Comparison of ENCODE assay signal across 11 mouse cellular contexts in genomic region chr11:90548560-90548959, GRCm38 (mm10).
DNase-seq lines count a peak whose midpoint lies in the region; ATAC-seq lines count a peak whose summit lies in the region.
"Had no signal": no experiment of that assay in that cellular context is flagged by ENCODE, and none has a peak within 500 bp of the region (broad histone marks: within the 10 kb centered on the region; RNA-seq: fewer than 3 reads in every experiment).

No protein-coding gene starts in this region.

- H3K36me3 ChIP-seq in forebrain, embryonic 14.5 days (ENCODE audit: control insufficient read depth, insufficient read depth, low read length), result no peaks in the 10 kb centered on the region
- no peaks in the 10 kb centered on the region for H3K36me3 ChIP-seq in midbrain, embryonic 16.5 days (ENCODE audit: control insufficient read depth, insufficient read depth, low read length)

- peaks cover 7% of the 10 kb centered on the region; the same call in 1 of the 2 replicates for H3K4me1 ChIP-seq in forebrain, embryonic 14.5 days (ENCODE audit: control insufficient read depth, insufficient read depth, low read length)
- peaks cover 33% of the 10 kb centered on the region for H3K4me1 ChIP-seq in midbrain, embryonic 16.5 days (ENCODE audit: control insufficient read depth, insufficient read depth, low read length)

- peak; percentile 69 for DNase-seq in brain, adult 2 months (ENCODE audit: low read depth, low spot score)
- peak; percentile 80 for DNase-seq in forebrain, embryonic 14.5 days (ENCODE audit: low spot score)
- DNase-seq in layer of hippocampus, adult 18-20 months (ENCODE audit: low spot score in 2 of 2), result peak; percentile 25 to 65
- no peak for DNase-seq in heart, postnatal 10 days
- DNase-seq in heart, postnatal 14 days, result no peak
- no peak for DNase-seq in kidney, adult 8-10 months
- DNase-seq in adrenal gland, postnatal 4 days (ENCODE audit: low spot score in 2 of 2), result no peak
- DNase-seq: cerebellum, adult 9-11 months had no signal

- intact Hi-C loops in heart, postnatal 10 days (cut with DNase I), result no loop called here
- intact Hi-C loops in heart, postnatal 14 days (cut with DNase I), result no loop called here

- ATAC-seq in forebrain, embryonic 14.5 days, result peak; percentile 79
- peak; percentile 82 for ATAC-seq in midbrain, embryonic 16.5 days

- no peak overlapping the region for H3K27ac ChIP-seq in forebrain, embryonic 14.5 days (ENCODE audit: low read depth, low read length)
- H3K27ac ChIP-seq in midbrain, embryonic 16.5 days (ENCODE audit: low read length), result peak overlapping the region; percentile 77
- H3K27ac ChIP-seq: liver, embryonic 14.5 days had no signal

- H3K9me3 ChIP-seq in forebrain, embryonic 14.5 days (replicated peaks; ENCODE audit: control insufficient read depth, low read length), result no peaks in the 10 kb centered on the region
- H3K9me3 ChIP-seq in midbrain, embryonic 16.5 days (replicated peaks; ENCODE audit: control insufficient read depth, low read length, poor library complexity, severe bottlenecking), result no peaks in the 10 kb centered on the region

- peaks cover 8% of the 10 kb centered on the region; the same call in 1 of the 2 replicates for H3K27me3 ChIP-seq in forebrain, embryonic 14.5 days (replicated peaks; ENCODE audit: control insufficient read depth, insufficient read depth, low read length)
- no peaks in the 10 kb centered on the region for H3K27me3 ChIP-seq in midbrain, embryonic 16.5 days (ENCODE audit: control insufficient read depth, insufficient read depth, low read depth, low read length)

- H3K9ac ChIP-seq in forebrain, embryonic 14.5 days (ENCODE audit: low read length), result no peak overlapping the region
- no peak overlapping the region for H3K9ac ChIP-seq in midbrain, embryonic 16.5 days (ENCODE audit: low read depth, low read length)
- H3K9ac ChIP-seq: liver, embryonic 14.5 days had no signal

- WGBS in forebrain, embryonic 14.5 days, result 1% methylated on average over 13 of the region's 13 CpGs
- 4% methylated on average over 13 of the region's 13 CpGs for WGBS in midbrain, embryonic 16.5 days

- no peak overlapping the region for H3K4me3 ChIP-seq in forebrain, embryonic 14.5 days (ENCODE audit: low read depth, low read length)
- H3K4me3 ChIP-seq in midbrain, embryonic 16.5 days (ENCODE audit: low read depth, low read length), result no peak overlapping the region

- H3K4me2 ChIP-seq in forebrain, embryonic 14.5 days (ENCODE audit: low read length), result 0 out of 2 replicates have a peak overlapping the region, but pooled peaks have one; percentile 19
- peak overlapping the region; percentile 21 for H3K4me2 ChIP-seq in midbrain, embryonic 16.5 days (ENCODE audit: low read length)
- H3K4me2 ChIP-seq: heart, embryonic 11.5 days had no signal

Comparison
In these comparisons a context has a peak if more than half of its experiments do, and no peak if none do; other contexts are left out.
1. DNase-seq: peak in brain, adult 2 months (single experiment), forebrain, embryonic 14.5 days (single experiment) and layer of hippocampus, adult 18-20 months (2 of 2); none in heart, postnatal 10 days (0 of 2), heart, postnatal 14 days (0 of 2), kidney, adult 8-10 months (0 of 2) and adrenal gland, postnatal 4 days (0 of 2).